Mouse (Mus musculus): ENCODE results near the gene Rusc1. TPM values are rescaled to one million over a fixed set of nuclear protein-coding genes. Genes with fewer than 3 reads are reported as not detected.
A peak's percentile ranks its signal among the peaks of the same experiment; 100 is the strongest.

The Rusc1 gene
- polyA plus RNA-seq (2014; fragmentation: Nextera tagmentation; extraction: Ambion mirVana): 39.2 and 48.9 TPM in 2 replicates

GRCm38 (mm10) chr3:89093175-89093574 is at the start of gene Rusc1:
Gene Rusc1 (minus strand): TSS chr3:89093311.
- peaks cover 20% of the 10 kb centered on the region for H3K4me1 ChIP-seq (ENCODE audit: control insufficient read depth, insufficient read depth, low read length)
- DNase-seq (ENCODE audit: low spot score) (peak; percentile 88), ATAC-seq (ENCODE audit: insufficient read depth, low FRiP score, low TSS enrichment) (peak; percentile 74)
- peaks cover 17% of the 10 kb centered on the region for H3K27me3 ChIP-seq (ENCODE audit: control insufficient read depth, insufficient read depth, low read length)
- H3K4me3 ChIP-seq (ENCODE audit: low read depth, low read length): peak within 1 kb of the TSS; percentile 57
- under 1% methylated on average over 18 of the region's 18 CpGs for WGBS
- H3K36me3 ChIP-seq (ENCODE audit: control insufficient read depth, insufficient read depth, low read length): peaks cover 8% of the 10 kb centered on the region
- peak within 1 kb of the TSS; percentile 99 for H3K4me2 ChIP-seq (ENCODE audit: low read depth)
- H3K9ac ChIP-seq (ENCODE audit: low read length): peak within 1 kb of the TSS; percentile 54
- no peak within 1 kb of the TSS for H3K27ac ChIP-seq (ENCODE audit: low read depth, low read length)
- H3K9me3 ChIP-seq (ENCODE audit: control insufficient read depth, low read length): no peaks in the 10 kb centered on the region

- no peak for DNase-seq (ENCODE audit: low spot score)
- H3K9me3 ChIP-seq (ENCODE audit: control insufficient read depth, low read length): no peaks in the 10 kb centered on the region
These were observed 43.3 kb upstream of the Rusc1 start for GRCm38 (mm10) chr3:89136365-89136764.

GRCm38 (mm10) chr3:89135958-89136357 is 42.8 kb upstream of the Rusc1 start, which contains the start of gene Pklr:
Gene Pklr (plus strand): TSS chr3:89136142.
- H3K9ac ChIP-seq (ENCODE audit: low read length): peak within 1 kb of the TSS; percentile 10; the same call in 1 of the 2 replicates
- H3K9me3 ChIP-seq (ENCODE audit: control insufficient read depth, low read length): no peaks in the 10 kb centered on the region
- H3K4me3 ChIP-seq (ENCODE audit: low read depth, low read length): no peak within 1 kb of the TSS
- WGBS: 60% methylated on average over 3 of the region's 3 CpGs
- no peak within 1 kb of the TSS for H3K27ac ChIP-seq (ENCODE audit: low read depth, low read length)
- H3K27me3 ChIP-seq (ENCODE audit: control insufficient read depth, insufficient read depth, low read length): no peaks in the 10 kb centered on the region; the same call in 1 of the 2 replicates
- no peaks in the 10 kb centered on the region for H3K4me1 ChIP-seq (ENCODE audit: control insufficient read depth, insufficient read depth, low read length)
- DNase-seq (ENCODE audit: low spot score) (no peak), ATAC-seq (ENCODE audit: insufficient read depth, low FRiP score, low TSS enrichment) (no peak)
- H3K36me3 ChIP-seq (ENCODE audit: control insufficient read depth, insufficient read depth, low read length): no peaks in the 10 kb centered on the region
- no peak within 1 kb of the TSS for H3K4me2 ChIP-seq (ENCODE audit: low read depth)

More at GRCm38 (mm10) chr3:89136365-89136764, 43.3 kb upstream of the Rusc1 start:
- no peak overlapping the region for H3K27ac ChIP-seq (ENCODE audit: low read depth, low read length)
- H3K27me3 ChIP-seq (ENCODE audit: control insufficient read depth, insufficient read depth, low read length): no peaks in the 10 kb centered on the region; the same call in 1 of the 2 replicates
- no peak overlapping the region for H3K4me2 ChIP-seq (ENCODE audit: low read depth)
- 35% methylated on average over 9 of the region's 9 CpGs for WGBS
- H3K4me1 ChIP-seq (ENCODE audit: control insufficient read depth, insufficient read depth, low read length): no peaks in the 10 kb centered on the region
- ATAC-seq (ENCODE audit: insufficient read depth, low FRiP score, low TSS enrichment): no peak
- H3K4me3 ChIP-seq (ENCODE audit: low read depth, low read length): no peak overlapping the region
- H3K9ac ChIP-seq (ENCODE audit: low read length): peak overlapping the region; percentile 10; the same call in 1 of the 2 replicates
- H3K36me3 ChIP-seq (ENCODE audit: control insufficient read depth, insufficient read depth, low read length): no peaks in the 10 kb centered on the region

GRCm38 (mm10) chr3:89133752-89134151 is 40.6 kb upstream of the Rusc1 start:
- DNase-seq (ENCODE audit: low spot score) (no peak), ATAC-seq (ENCODE audit: insufficient read depth, low FRiP score, low TSS enrichment) (no peak)
- no peaks in the 10 kb centered on the region for H3K36me3 ChIP-seq (ENCODE audit: control insufficient read depth, insufficient read depth, low read length)
- H3K27ac ChIP-seq (ENCODE audit: low read depth, low read length): no peak overlapping the region
- no peaks in the 10 kb centered on the region for H3K4me1 ChIP-seq (ENCODE audit: control insufficient read depth, insufficient read depth, low read length)
- H3K4me2 ChIP-seq (ENCODE audit: low read depth): no peak overlapping the region
- no peak overlapping the region for H3K9ac ChIP-seq (ENCODE audit: low read length)
- WGBS: 96% methylated on average over 1 of the region's 1 CpGs
- no peaks in the 10 kb centered on the region; the same call in 1 of the 2 replicates for H3K27me3 ChIP-seq (ENCODE audit: control insufficient read depth, insufficient read depth, low read length)
- no peaks in the 10 kb centered on the region for H3K9me3 ChIP-seq (ENCODE audit: control insufficient read depth, low read length)
- H3K4me3 ChIP-seq (ENCODE audit: low read depth, low read length): no peak overlapping the region

- no peak overlapping the region for H3K9ac ChIP-seq (ENCODE audit: low read length)
- DNase-seq (ENCODE audit: low spot score) (no peak), ATAC-seq (ENCODE audit: insufficient read depth, low FRiP score, low TSS enrichment) (no peak)
- H3K27me3 ChIP-seq (ENCODE audit: control insufficient read depth, insufficient read depth, low read length): no peaks in the 10 kb centered on the region; the same call in 1 of the 2 replicates
- H3K4me1 ChIP-seq (ENCODE audit: control insufficient read depth, insufficient read depth, low read length): no peaks in the 10 kb centered on the region
- H3K27ac ChIP-seq (ENCODE audit: low read depth, low read length): no peak overlapping the region
- H3K9me3 ChIP-seq (ENCODE audit: control insufficient read depth, low read length): no peaks in the 10 kb centered on the region
- H3K4me3 ChIP-seq (ENCODE audit: low read depth, low read length): no peak overlapping the region
- H3K4me2 ChIP-seq (ENCODE audit: low read depth): no peak overlapping the region
- 81% methylated on average over 7 of the region's 7 CpGs for WGBS
- no peaks in the 10 kb centered on the region for H3K36me3 ChIP-seq (ENCODE audit: control insufficient read depth, insufficient read depth, low read length)
These were observed 39.9 kb upstream of the Rusc1 start for GRCm38 (mm10) chr3:89133063-89133450.

DNA sequence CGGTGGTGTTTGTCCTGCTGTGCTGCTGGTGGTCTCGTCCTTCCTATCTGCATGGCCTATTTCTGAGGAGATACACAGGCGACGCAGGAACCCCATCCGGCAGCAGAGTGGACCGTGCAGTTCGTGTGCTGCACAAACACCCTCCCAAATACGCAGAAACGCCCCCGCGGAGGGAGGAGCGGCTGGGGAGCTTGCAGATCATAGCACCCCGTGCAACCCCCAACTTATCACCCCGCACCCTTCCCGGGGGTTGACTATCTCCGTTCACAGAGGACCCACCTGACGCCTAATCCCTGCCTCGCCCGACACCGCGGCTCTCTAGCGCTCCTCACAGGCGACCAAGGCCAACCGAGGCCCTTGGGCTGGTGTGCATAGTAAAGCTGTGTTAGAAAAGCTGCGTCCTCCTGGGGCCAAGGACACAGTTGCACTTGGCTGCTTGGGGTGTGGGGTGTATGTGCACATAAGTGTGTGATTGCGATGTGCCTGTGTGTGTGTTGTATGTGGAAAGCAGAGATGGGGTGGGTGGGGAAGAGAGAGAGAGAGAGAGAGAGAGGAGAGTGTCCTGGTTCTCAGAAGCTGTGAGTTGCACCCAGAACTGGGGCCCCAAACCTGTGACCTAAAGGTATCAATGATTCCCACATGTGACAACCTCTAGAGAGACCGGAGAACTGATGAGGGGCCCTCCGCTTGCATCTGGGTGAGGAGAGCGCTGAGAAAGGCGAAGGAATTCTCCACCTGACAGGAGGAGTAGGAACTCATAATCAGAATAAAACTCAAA is 39.4 kb upstream of the Rusc1 start:
- Histone ChIP-seq H3K27ac (ENCODE audit: low read depth, low read length) (no peak overlapping the region), H3K27me3 (ENCODE audit: control insufficient read depth, insufficient read depth, low read length) (no peaks in the 10 kb centered on the region; the same call in 1 of the 2 replicates), H3K4me1 (ENCODE audit: control insufficient read depth, insufficient read depth, low read length) (no peaks in the 10 kb centered on the region), H3K4me3 (ENCODE audit: low read depth, low read length) (0 out of 2 replicates have a peak overlapping the region, but pooled peaks have one; percentile 9), H3K9ac (ENCODE audit: low read length) (0 out of 2 replicates have a peak overlapping the region, but pooled peaks have one; percentile 32), H3K36me3 (ENCODE audit: control insufficient read depth, insufficient read depth, low read length) (no peaks in the 10 kb centered on the region), H3K9me3 (ENCODE audit: control insufficient read depth, low read length) (no peaks in the 10 kb centered on the region), H3K4me2 (ENCODE audit: low read depth) (peak overlapping the region; percentile 50)
- ATAC-seq (ENCODE audit: insufficient read depth, low FRiP score, low TSS enrichment): no peak
- WGBS: 16% methylated on average over 25 of the region's 30 CpGs
- peak; percentile 53 for DNase-seq (ENCODE audit: low spot score)

- ATAC-seq (ENCODE audit: insufficient read depth, low FRiP score, low TSS enrichment): no peak
- H3K4me1 ChIP-seq (ENCODE audit: control insufficient read depth, insufficient read depth, low read length): no peaks in the 10 kb centered on the region
- H3K9me3 ChIP-seq (ENCODE audit: control insufficient read depth, low read length): no peaks in the 10 kb centered on the region
- H3K27me3 ChIP-seq (ENCODE audit: control insufficient read depth, insufficient read depth, low read length): no peaks in the 10 kb centered on the region; the same call in 1 of the 2 replicates
- H3K4me3 ChIP-seq (ENCODE audit: low read depth, low read length): no peak overlapping the region
- no peaks in the 10 kb centered on the region for H3K36me3 ChIP-seq (ENCODE audit: control insufficient read depth, insufficient read depth, low read length)
- H3K4me2 ChIP-seq (ENCODE audit: low read depth): peak overlapping the region; percentile 50
- H3K9ac ChIP-seq (ENCODE audit: low read length): no peak overlapping the region
- no peak overlapping the region for H3K27ac ChIP-seq (ENCODE audit: low read depth, low read length)
- 62% methylated on average over 4 of the region's 4 CpGs for WGBS
- no peak for DNase-seq (ENCODE audit: low spot score)
These were observed 38.7 kb upstream of the Rusc1 start for GRCm38 (mm10) chr3:89131816-89132215.

DNA sequence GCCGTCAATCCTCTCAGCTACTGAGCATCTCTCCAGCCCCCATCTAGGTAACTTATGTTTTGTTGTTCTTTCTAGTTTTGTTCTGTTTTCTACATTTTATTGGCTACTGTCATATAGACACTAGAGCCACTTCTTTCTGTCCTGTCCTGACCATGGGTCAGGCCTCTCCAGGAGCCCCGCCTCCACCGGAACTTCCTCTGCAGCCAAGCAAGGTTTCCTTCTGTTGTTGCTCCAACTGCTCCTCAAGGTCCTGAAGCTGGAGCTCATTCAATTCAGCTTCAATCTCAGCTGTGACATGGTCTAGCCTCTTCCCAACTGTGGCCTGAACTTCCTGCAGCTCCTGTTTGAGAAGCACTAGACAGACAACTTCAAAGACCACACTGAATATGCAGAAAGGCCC is 36.8 kb upstream of the Rusc1 start:
- H3K4me2 ChIP-seq (ENCODE audit: low read depth): no peak overlapping the region
- no peaks in the 10 kb centered on the region for H3K9me3 ChIP-seq (ENCODE audit: control insufficient read depth, low read length)
- WGBS: 92% methylated on average over 3 of the region's 3 CpGs
- H3K4me1 ChIP-seq (ENCODE audit: control insufficient read depth, insufficient read depth, low read length): no peaks in the 10 kb centered on the region
- H3K36me3 ChIP-seq (ENCODE audit: control insufficient read depth, insufficient read depth, low read length): no peaks in the 10 kb centered on the region
- no peak overlapping the region for H3K4me3 ChIP-seq (ENCODE audit: low read depth, low read length)
- H3K27ac ChIP-seq (ENCODE audit: low read depth, low read length): no peak overlapping the region
- DNase-seq (ENCODE audit: low spot score): no peak
- no peaks in the 10 kb centered on the region; the same call in 1 of the 2 replicates for H3K27me3 ChIP-seq (ENCODE audit: control insufficient read depth, insufficient read depth, low read length)
- no peak for ATAC-seq (ENCODE audit: insufficient read depth, low FRiP score, low TSS enrichment)
- H3K9ac ChIP-seq (ENCODE audit: low read length): no peak overlapping the region

- Histone ChIP-seq H3K27ac (ENCODE audit: low read depth, low read length) (no peak overlapping the region), H3K4me2 (ENCODE audit: low read depth) (no peak overlapping the region), H3K27me3 (ENCODE audit: control insufficient read depth, insufficient read depth, low read length) (no peaks in the 10 kb centered on the region), H3K4me1 (ENCODE audit: control insufficient read depth, insufficient read depth, low read length) (no peaks in the 10 kb centered on the region), H3K36me3 (ENCODE audit: control insufficient read depth, insufficient read depth, low read length) (no peaks in the 10 kb centered on the region), H3K9me3 (ENCODE audit: control insufficient read depth, low read length) (no peaks in the 10 kb centered on the region), H3K4me3 (ENCODE audit: low read depth, low read length) (no peak overlapping the region), H3K9ac (ENCODE audit: low read length) (no peak overlapping the region)
- WGBS: 86% methylated on average over 3 of the region's 3 CpGs
- no peak for DNase-seq (ENCODE audit: low spot score)
- no peak for ATAC-seq (ENCODE audit: insufficient read depth, low FRiP score, low TSS enrichment)
These were observed 32.9 kb upstream of the Rusc1 start for GRCm38 (mm10) chr3:89125981-89126380.
